In genomic region chr12:106676136-106676535, GRCm38 (mm10) we compare ENCODE assay signal across 18 mouse cellular contexts.
"Had no signal": no experiment of that assay in that cellular context is flagged by ENCODE, and none has a peak within 500 bp of the region (broad histone marks: within the 10 kb centered on the region; RNA-seq: fewer than 3 reads in every experiment).

No protein-coding gene starts in this region.

- H3K9me3 ChIP-seq: midbrain, embryonic 10.5 days; midbrain, embryonic 12.5 days; neural tube, embryonic 13.5 days; neural tube, embryonic 15.5 days had no signal

- H3K9ac ChIP-seq: lung, embryonic 14.5 days; midbrain, embryonic 12.5 days; neural tube, embryonic 13.5 days; neural tube, embryonic 15.5 days had no signal

- H3K36me3 ChIP-seq: midbrain, embryonic 10.5 days; midbrain, embryonic 12.5 days; neural tube, embryonic 13.5 days; neural tube, embryonic 15.5 days had no signal

- ATAC-seq: midbrain, embryonic 16.5 days had no signal

- DNase-seq: lung, postnatal 10 days; lung, postnatal 4 days; midbrain, embryonic 14.5 days; retina, postnatal 1 day; right cerebral cortex, adult 18-20 months; right cerebral cortex, postnatal 25 days; right cerebral cortex, postnatal 4 days; spleen, adult 18-20 months; thymus, adult 18-20 months; thymus, postnatal 14 days; thymus, postnatal 36 days had no signal

- H3K4me2 ChIP-seq: lung, embryonic 14.5 days; midbrain, embryonic 12.5 days; neural tube, embryonic 13.5 days; neural tube, embryonic 15.5 days had no signal

- H3K27ac ChIP-seq: midbrain, embryonic 10.5 days; midbrain, embryonic 12.5 days; neural tube, embryonic 13.5 days; neural tube, embryonic 15.5 days had no signal

- H3K4me3 ChIP-seq: midbrain, embryonic 10.5 days; midbrain, embryonic 12.5 days; myocyte; neural tube, embryonic 13.5 days; neural tube, embryonic 15.5 days had no signal

- H3K27me3 ChIP-seq: neural tube, embryonic 13.5 days; neural tube, embryonic 15.5 days had no signal
